ENCODE assay signal across 19 mouse cellular contexts in the genomic region with DNA sequence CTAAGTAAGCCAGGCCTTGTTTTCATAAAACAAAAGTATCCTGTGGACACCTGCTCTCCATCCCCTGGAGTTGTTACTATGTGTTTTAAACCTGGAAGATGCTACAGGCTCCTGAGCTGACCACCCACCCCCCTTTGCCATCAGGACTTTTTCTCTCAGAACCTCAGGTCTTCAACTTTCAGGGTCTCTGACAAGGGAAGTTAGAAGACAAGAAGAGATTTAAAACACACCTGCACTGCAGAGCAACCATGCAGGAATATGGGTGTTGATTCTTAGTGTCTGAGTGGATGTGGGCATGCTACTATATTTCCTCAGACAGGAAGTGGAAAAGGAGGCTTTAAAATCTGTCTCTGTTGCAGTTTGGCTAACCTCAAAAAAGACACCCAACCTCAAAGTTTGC.
A peak's percentile ranks its signal among the peaks of the same experiment; 100 is the strongest.
DNase-seq lines count a peak whose midpoint lies in the region; ATAC-seq lines count a peak whose summit lies in the region.
"Had no signal": no experiment of that assay in that cellular context is flagged by ENCODE, and none has a peak within 500 bp of the region (broad histone marks: within the 10 kb centered on the region; RNA-seq: fewer than 3 reads in every experiment).

No protein-coding gene starts in this region.

- H3K4me1 ChIP-seq in midbrain, embryonic 11.5 days (ENCODE audit: control insufficient read depth, insufficient read depth, low read length) = peaks cover 6% of the 10 kb centered on the region
- H3K4me1 ChIP-seq in midbrain, embryonic 16.5 days (ENCODE audit: control insufficient read depth, insufficient read depth, low read length) = peaks cover 3% of the 10 kb centered on the region; the same call in 1 of the 2 replicates

- DNase-seq in heart, adult 11 months = peak; percentile 68
- no peak for DNase-seq in heart, adult 8-10 months (ENCODE audit: low spot score)
- DNase-seq in midbrain, embryonic 11.5 days (ENCODE audit: low spot score, missing footprints) = peak; percentile 67
- DNase-seq: adrenal gland, adult 2 months; adrenal gland, adult 8-10 months; adrenal gland, postnatal 10 days; adrenal gland, postnatal 14 days; adrenal gland, postnatal 25 days; adrenal gland, postnatal 36 days; B cell, adult 2 months; cerebellum, adult 11 months; cerebellum, adult 11-12 months; cerebellum, adult 18-20 months had no signal

- no peak overlapping the region for H3K27ac ChIP-seq in midbrain, embryonic 11.5 days (ENCODE audit: low read depth, low read length)
- H3K27ac ChIP-seq in midbrain, embryonic 16.5 days (ENCODE audit: low read length) = no peak overlapping the region

- H3K9ac ChIP-seq in midbrain, embryonic 11.5 days (ENCODE audit: low read length) = no peak overlapping the region
- no peak overlapping the region for H3K9ac ChIP-seq in midbrain, embryonic 16.5 days (ENCODE audit: low read depth, low read length)

- no peaks in the 10 kb centered on the region for H3K27me3 ChIP-seq in midbrain, embryonic 11.5 days (ENCODE audit: control insufficient read depth, insufficient read depth, low read length)
- H3K27me3 ChIP-seq in midbrain, embryonic 16.5 days (ENCODE audit: control insufficient read depth, insufficient read depth, low read depth, low read length) = no peaks in the 10 kb centered on the region
- H3K27me3 ChIP-seq: CH12.LX, Patski had no signal

- ATAC-seq in midbrain, embryonic 11.5 days (ENCODE audit: low FRiP score) = no peak
- no peak for ATAC-seq in midbrain, embryonic 16.5 days
- ATAC-seq: activated CD4-positive, CD25-positive, alpha-beta regulatory T cell, adult 4 months; CD4-positive, CD25-positive, alpha-beta regulatory T cell, adult 4 months; Patski had no signal

- H3K4me2 ChIP-seq in midbrain, embryonic 11.5 days = no peak overlapping the region
- no peak overlapping the region for H3K4me2 ChIP-seq in midbrain, embryonic 16.5 days (ENCODE audit: low read length)

- H3K36me3 ChIP-seq in midbrain, embryonic 11.5 days (ENCODE audit: control insufficient read depth, insufficient read depth, low read length) = no peaks in the 10 kb centered on the region
- H3K36me3 ChIP-seq in midbrain, embryonic 16.5 days (ENCODE audit: control insufficient read depth, insufficient read depth, low read length) = no peaks in the 10 kb centered on the region
- H3K36me3 ChIP-seq: G1E had no signal

- H3K9me3 ChIP-seq in midbrain, embryonic 11.5 days (ENCODE audit: control insufficient read depth, low read length) = no peaks in the 10 kb centered on the region
- no peaks in the 10 kb centered on the region for H3K9me3 ChIP-seq in midbrain, embryonic 16.5 days (replicated peaks; ENCODE audit: control insufficient read depth, low read length, poor library complexity, severe bottlenecking)

- H3K4me3 ChIP-seq in midbrain, embryonic 11.5 days (ENCODE audit: low read depth, low read length) = no peak overlapping the region
- H3K4me3 ChIP-seq in midbrain, embryonic 16.5 days (ENCODE audit: low read depth, low read length) = no peak overlapping the region
